Mouse (Mus musculus) hematopoietic stem cell, adult 5-6 weeks (primary cell): ENCODE measurements around the gene Olfr988. TPM values are rescaled to one million over a fixed set of nuclear protein-coding genes. Genes with fewer than 3 reads are reported as not detected.
"Not testable (repeated sequence)": the region's sequence is repeated elsewhere in the genome, so short reads cannot be mapped to it uniquely, and the experiment has no call there.

Source experiments
- ATAC-seq, 2 experiments: fragments of 125-278 bp in 1 of 2; replicated peaks in 1 of 2; 2 replicates each; pipeline ENCODE4 v1.8.0; 2016 to 2017; ENCODE audit warnings: inconsistent platforms in 2 of 2, mild to moderate bottlenecking in 2 of 2, moderate number of reproducible peaks in 2 of 2, low read depth in 1 of 2, moderate TSS enrichment in 1 of 2; ENCODE audit not compliant: low FRiP score in 2 of 2, poor library complexity in 2 of 2, severe bottlenecking in 2 of 2, insufficient read depth in 1 of 2, low TSS enrichment in 1 of 2
- total RNA-seq: library from RNA; stranded (forward); fragments of 172-1452, 232-1000 nt; gene quantifications from 2 replicates; pipeline ENCODE4 v1.2.3, GENCODE M21; 2017

Gene Olfr988
- total RNA-seq = not detected in 2 replicates

DNA sequence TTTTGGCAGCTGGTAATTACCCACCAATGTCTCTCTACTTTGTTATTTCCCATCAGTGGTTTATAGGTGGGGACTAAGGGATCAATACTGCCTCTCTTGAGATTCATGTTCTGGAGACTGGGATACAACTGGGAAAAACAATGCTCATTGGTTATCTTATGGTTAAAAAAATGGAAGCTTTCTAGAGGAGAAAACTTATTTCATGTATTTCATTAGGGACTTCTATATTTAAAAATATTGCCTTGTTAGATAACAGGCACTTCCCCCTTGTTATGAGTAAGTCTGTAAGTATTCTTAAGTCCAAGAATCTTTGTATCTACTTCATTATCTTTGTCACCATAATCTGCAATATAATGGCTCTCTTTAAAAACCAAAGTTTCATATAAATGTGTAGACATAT lies at the start of gene Olfr988:
Gene Olfr988, minus strand, starts transcription at position 101 of the 400 bp plus-strand sequence.
- not testable (repeated sequence) for ATAC-seq

DNA sequence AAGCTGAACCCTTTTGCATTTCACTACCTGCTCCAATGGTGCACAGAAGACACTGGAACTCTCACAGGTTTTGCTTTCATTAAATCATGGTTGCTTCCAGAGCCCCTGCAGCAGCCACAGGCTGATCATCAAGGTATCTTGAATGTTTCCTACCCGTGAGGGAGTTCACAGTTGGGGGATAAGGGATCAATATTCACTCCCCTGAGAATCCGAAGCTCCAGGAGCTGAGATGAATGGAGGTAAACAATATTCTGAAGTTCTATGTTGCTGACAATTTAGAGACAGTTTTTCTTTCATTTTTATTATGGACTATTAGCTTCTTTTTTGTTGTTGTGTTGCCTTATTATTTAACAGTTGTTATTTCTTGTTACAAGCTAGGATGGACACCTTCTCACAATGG lies 46.3 kb upstream of the Olfr988 start, which contains the start of gene Olfr992:
Gene Olfr992, minus strand, starts transcription at position 101 of the 400 bp plus-strand sequence.
- ATAC-seq = no peak

DNA sequence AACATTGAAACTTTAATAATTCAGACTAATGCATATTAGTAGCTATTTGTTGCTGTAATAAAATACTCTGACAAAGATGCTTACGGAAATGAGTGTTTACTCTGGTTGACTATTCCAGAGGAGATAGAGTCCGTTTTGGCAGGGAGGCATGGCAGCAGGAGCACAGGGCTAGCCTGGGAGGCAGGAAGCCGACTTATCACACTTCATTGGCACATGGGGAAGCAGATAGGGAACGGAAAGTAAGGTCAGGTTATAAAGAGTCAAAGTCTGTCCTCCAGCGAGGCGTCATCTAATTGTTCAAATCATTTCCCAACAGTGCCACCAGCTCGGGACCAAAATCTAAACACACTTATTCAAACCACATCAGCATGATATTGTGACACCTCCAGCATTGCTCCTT lies 23.1 kb downstream of the Olfr988 start:
- no peak for ATAC-seq

DNA sequence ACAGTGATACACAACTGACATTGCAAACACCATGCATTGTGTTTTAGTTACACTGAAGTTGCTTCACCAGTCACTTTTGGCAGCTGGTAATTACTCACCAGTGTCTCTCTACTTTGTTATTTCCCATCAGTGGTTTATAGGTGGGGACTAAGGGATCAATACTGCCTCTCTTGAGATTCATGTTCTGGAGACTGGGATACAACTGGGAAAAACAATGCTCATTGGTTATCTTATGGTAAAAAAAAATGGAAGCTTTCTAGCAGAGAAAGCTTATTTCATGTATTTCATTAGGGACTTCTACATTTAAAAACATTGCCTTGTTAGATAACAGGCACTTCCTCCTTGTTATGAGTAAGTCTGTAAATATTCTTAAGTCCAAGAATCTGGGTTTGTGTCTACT lies 23.8 kb downstream of the Olfr988 start, which contains the start of gene Olfr987:
Gene Olfr987, minus strand, starts transcription at position 101 of the 400 bp plus-strand sequence.
- not testable (repeated sequence) for ATAC-seq

DNA sequence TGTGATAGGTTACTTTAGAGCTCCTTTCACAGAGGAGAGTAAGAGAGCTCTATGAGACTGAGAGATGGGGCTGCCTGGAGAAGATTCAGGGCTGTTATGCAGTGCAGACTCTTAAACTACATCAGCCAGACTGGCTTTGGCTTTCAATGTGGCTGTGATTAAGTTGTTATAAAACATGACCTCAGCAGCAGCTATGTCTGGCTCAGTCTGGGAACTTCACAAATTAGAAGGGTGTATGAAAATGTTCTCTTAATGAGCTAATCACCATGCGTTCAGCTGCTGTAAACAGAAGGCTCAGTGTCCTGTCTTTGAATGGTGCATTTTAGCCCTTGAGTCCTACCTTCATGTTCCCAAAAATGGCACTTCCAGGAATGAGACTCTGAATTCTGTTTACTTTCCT lies 43.9 kb downstream of the Olfr988 start:
- no peak for ATAC-seq

Other genes starting within 250 kb of the Olfr988 start
- 0.75 TPM in 1 of 2 replicates, not detected in the other for gene Aplnr, start 227.0 kb downstream of the Olfr988 start, total RNA-seq
- gene Lrrc55, start 166.0 kb downstream of the Olfr988 start, total RNA-seq = not detected in 2 replicates
- gene Olfr987, start 23.9 kb downstream of the Olfr988 start, total RNA-seq = not detected in 2 replicates
- not detected in 2 replicates for gene Olfr992, start 46.2 kb upstream of the Olfr988 start, total RNA-seq
- gene Olfr993, start 51.6 kb upstream of the Olfr988 start, total RNA-seq = not detected in 2 replicates
- not detected in 2 replicates for gene Olfr994, start 73.2 kb upstream of the Olfr988 start, total RNA-seq
- gene Olfr995, start 80.4 kb upstream of the Olfr988 start, total RNA-seq = not detected in 2 replicates
- not detected in 2 replicates for gene 4833423E24Rik, start 155.8 kb upstream of the Olfr988 start, total RNA-seq
- not detected in 2 replicates for gene Olfr996, start 216.0 kb upstream of the Olfr988 start, total RNA-seq
- not detected in 2 replicates for gene Olfr998, start 225.7 kb upstream of the Olfr988 start, total RNA-seq
- gene Olfr1000, start 248.7 kb upstream of the Olfr988 start, total RNA-seq = not detected in 2 replicates